Mouse (Mus musculus) liver, embryonic 14.5 days (tissue): ENCODE measurements around the gene Med15. TPM values are rescaled to one million over a fixed set of nuclear protein-coding genes. Genes with fewer than 3 reads are reported as not detected.

ENCODE experiments used
- ATAC-seq: fragments of 200-750 bp; cut with Nextera tagmentation; 2 replicates; pipeline ENCODE4 v1.8.0; 2017; ENCODE audit warnings: moderate number of reproducible peaks, mild to moderate bottlenecking, moderate library complexity; ENCODE audit not compliant: insufficient read depth
- DNase-seq, 3 experiments: peaks; one replicate each; pipeline ENCODE4 v3.0.0-alpha.2; 2012 to 2013; ENCODE audit warnings: low read depth in 3 of 3, low spot score in 3 of 3
- H3K27ac ChIP-seq: fragments of 300-500 bp; sonication (generic); 2 replicates; pipeline ENCODE4 v1.5.1; 2014; ENCODE audit warnings: moderate library complexity, mild to moderate bottlenecking, control low read depth, inconsistent platforms
- H3K27me3 ChIP-seq: fragments of 300-500 bp; sonication (generic); 2 replicates; pipeline ENCODE4 v1.6.1; 2014; ENCODE audit warnings: mild to moderate bottlenecking, low read length, moderate library complexity; ENCODE audit not compliant: control insufficient read depth, insufficient read depth
- H3K36me3 ChIP-seq: fragments of 300-500 bp; sonication (generic); replicated peaks from 2 replicates; pipeline ENCODE4 v1.6.1; 2014; ENCODE audit warnings: low read depth; ENCODE audit not compliant: control insufficient read depth, insufficient read depth
- H3K4me1 ChIP-seq, 2 experiments: fragments of 200-500 bp in 1 of 2; fragments of 300-500 bp in 1 of 2; sonication (generic) in 1 of 2; replicated peaks; 2 replicates each; pipeline ENCODE4 v1.6.1; 2012 to 2014; ENCODE audit warnings: antibody characterized with exemption in 1 of 2, inconsistent platforms in 1 of 2, low read length in 1 of 2; ENCODE audit not compliant: control insufficient read depth in 2 of 2, insufficient read depth in 2 of 2
- H3K4me2 ChIP-seq: fragments of 300-500 bp; sonication (generic); 2 replicates; pipeline ENCODE4 v1.6.1; 2014; ENCODE audit warnings: low read depth, mild to moderate bottlenecking, control low read depth, moderate library complexity
- H3K4me3 ChIP-seq, 2 experiments: fragments of 200-500 bp in 1 of 2; fragments of 300-500 bp in 1 of 2; sonication (generic) in 1 of 2; 2 replicates each; pipeline ENCODE4 v1.5.1; 2012 to 2014; ENCODE audit warnings: low read depth in 2 of 2, low read length in 2 of 2, mild to moderate bottlenecking in 2 of 2, control low read depth in 1 of 2, inconsistent platforms in 1 of 2, moderate library complexity in 1 of 2; ENCODE audit not compliant: insufficient read depth in 1 of 2
- H3K9ac ChIP-seq: fragments of 300-500 bp; sonication (generic); replicated peaks from 2 replicates; pipeline ENCODE4 v1.6.1; 2014; ENCODE audit warnings: mild to moderate bottlenecking, control low read depth, moderate library complexity
- H3K9me3 ChIP-seq: fragments of 300-500 bp; sonication (generic); 2 replicates; pipeline ENCODE4 v1.6.1; 2016; ENCODE audit warnings: low read length, mixed read lengths; ENCODE audit not compliant: control insufficient read depth
- CTCF ChIP-seq: IDR thresholded peaks from 2 replicates; pipeline ENCODE4 v1.5.1; 2016; ENCODE audit warnings: antibody characterized with exemption, low read depth, control low read depth
- EP300 ChIP-seq: IDR thresholded peaks from 2 replicates; pipeline ENCODE4 v1.6.1; 2016; ENCODE audit warnings: antibody characterized with exemption, low read depth
- WGBS: fragments of 180-500 bp; shearing (Covaris S2); extraction: QIAGEN DNeasy Blood & Tissue Kit; methylation state at CpG from one replicate; pipeline ENCODE4 v1.1.7; 2014; ENCODE audit not compliant: insufficient replicate concordance; 5-methylcytosine and 5-hydroxymethylcytosine counted together
- polyA plus RNA-seq, 2 experiments: library from polyadenylated mRNA; depleted of rRNA in 1 of 2; stranded (reverse) in 1 of 2; unstranded in 1 of 2; fragments of >200 nt; fragmentation: Nextera tagmentation in 1 of 2; extraction: Ambion mirVana in 1 of 2; gene quantifications; 2 replicates each; pipeline versions ENCODE4 v1.2.1 to v1.2.3; 2012 to 2014

Gene Med15
- 18.0 and 20.6 TPM in 2 replicates for polyA plus RNA-seq (2012; rRNA removed)
- polyA plus RNA-seq (2014; fragmentation: Nextera tagmentation; extraction: Ambion mirVana), result 11.4 and 14.8 TPM in 2 replicates

DNA sequence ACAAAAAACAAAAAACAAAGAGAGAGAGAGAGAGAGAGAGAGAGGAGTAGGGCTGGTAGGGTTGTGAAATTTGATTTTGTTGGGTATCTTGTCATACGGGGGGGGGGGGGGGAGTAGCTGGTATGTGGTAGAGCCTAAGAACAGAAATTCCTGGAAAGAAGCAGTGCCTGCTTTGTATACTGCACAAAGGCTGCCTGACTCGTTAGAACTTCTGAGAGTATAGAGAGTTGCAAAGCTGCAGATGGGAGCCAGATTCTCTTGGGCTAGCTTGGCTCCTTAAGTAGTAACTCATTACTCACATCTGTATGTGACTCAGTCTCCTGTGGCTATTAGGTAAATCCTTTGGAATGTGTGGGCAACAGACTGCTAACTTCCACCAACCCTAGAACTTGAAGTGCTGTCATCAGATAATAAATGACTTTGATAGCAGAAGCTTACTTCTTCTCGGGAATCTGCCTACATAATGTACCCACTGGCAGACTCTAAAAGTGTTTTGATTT is at the start of gene Med15:
TSS of gene Med15 (minus strand) at position 51 of the 500 bp plus-strand sequence.
- Histone ChIP-seq H3K4me1 (no peaks in the 10 kb centered on the region), H3K9ac (no peak within 1 kb of the TSS), H3K4me3 (no peak within 1 kb of the TSS), H3K4me2 (no peak within 1 kb of the TSS), H3K36me3 (no peaks in the 10 kb centered on the region), H3K27ac (no peak within 1 kb of the TSS), H3K9me3 (no peaks in the 10 kb centered on the region), H3K27me3 (peaks cover 8% of the 10 kb centered on the region)
- no peak for TF ChIP-seq CTCF
- TF ChIP-seq EP300, result no peak
- WGBS, result 29% methylated on average over 3 of the region's 3 CpGs
- DNase-seq (no peak), ATAC-seq (no peak)

DNA sequence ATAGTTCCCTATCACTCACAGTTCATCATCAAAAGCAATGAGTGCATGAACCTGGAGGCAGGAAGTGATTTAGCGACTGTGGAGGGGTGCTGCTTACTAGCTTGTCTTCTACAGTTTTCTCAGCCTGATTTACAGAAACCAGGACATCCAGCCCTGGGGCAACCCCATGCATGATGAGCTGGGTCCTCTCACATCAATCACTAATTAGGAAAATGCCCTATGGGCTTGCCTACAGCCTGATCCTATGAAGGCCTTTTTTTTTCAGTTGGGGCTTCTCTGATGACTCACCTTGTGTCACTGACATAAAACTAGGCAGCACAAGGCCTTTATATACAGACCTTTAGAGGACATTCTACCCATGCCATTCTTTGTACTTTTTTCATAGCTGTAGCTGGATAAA is 47.0 kb upstream of the Med15 start:
- ATAC-seq, result no peak
- Histone ChIP-seq H3K4me1 (no peaks in the 10 kb centered on the region), H3K4me3 (no peak overlapping the region)

GRCm38 (mm10) chr16:17778223-17778622 is 45.5 kb upstream of the Med15 start:
- H3K4me1 ChIP-seq, result no peaks in the 10 kb centered on the region
- no peak overlapping the region for H3K9ac ChIP-seq
- H3K9me3 ChIP-seq, result no peaks in the 10 kb centered on the region
- no peak overlapping the region for H3K4me3 ChIP-seq
- WGBS, result 63% methylated on average over 4 of the region's 4 CpGs
- TF ChIP-seq CTCF, result no peak
- no peak for TF ChIP-seq EP300
- H3K27me3 ChIP-seq, result no peaks in the 10 kb centered on the region
- ATAC-seq, result no peak
- no peak overlapping the region for H3K4me2 ChIP-seq
- no peaks in the 10 kb centered on the region; the same call in 1 of the 2 replicates for H3K36me3 ChIP-seq
- no peak for DNase-seq
- no peak overlapping the region for H3K27ac ChIP-seq

More for the DNA sequence above, 47.0 kb upstream of the Med15 start:
- DNase-seq, result no peak
- Histone ChIP-seq H3K9me3 (no peaks in the 10 kb centered on the region), H3K27ac (no peak overlapping the region), H3K27me3 (no peaks in the 10 kb centered on the region), H3K36me3 (no peaks in the 10 kb centered on the region; the same call in 1 of the 2 replicates), H3K4me2 (no peak overlapping the region), H3K9ac (no peak overlapping the region)
- 61% methylated on average over 1 of the region's 1 CpGs for WGBS
- no peak for TF ChIP-seq EP300

DNA sequence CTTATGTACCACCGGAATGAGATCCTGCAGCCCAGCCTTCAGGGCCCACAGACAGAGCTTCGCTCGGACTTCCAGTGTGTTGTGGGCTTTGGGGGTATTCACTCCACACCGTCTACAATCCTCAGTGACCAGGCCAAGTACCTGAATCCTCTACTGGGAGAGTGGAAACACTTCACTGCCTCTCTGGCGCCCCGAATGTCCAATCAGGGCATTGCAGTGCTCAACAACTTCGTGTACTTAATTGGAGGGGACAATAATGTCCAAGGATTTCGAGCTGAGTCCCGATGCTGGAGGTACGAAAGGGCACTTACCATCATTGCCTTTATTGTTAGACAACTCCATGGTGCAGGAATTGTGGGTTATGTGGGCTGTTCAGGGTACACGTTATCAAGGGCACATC is 44.1 kb upstream of the Med15 start:
- WGBS, result 52% methylated on average over 11 of the region's 11 CpGs
- Histone ChIP-seq H3K4me2 (no peak overlapping the region), H3K4me1 (no peaks in the 10 kb centered on the region)

GRCm38 (mm10) chr16:17771117-17771865 is 38.6 kb upstream of the Med15 start:
- Histone ChIP-seq H3K9ac (no peak overlapping the region), H3K4me2 (no peak overlapping the region), H3K4me3 (no peak overlapping the region), H3K9me3 (no peaks in the 10 kb centered on the region), H3K27ac (no peak overlapping the region), H3K4me1 (peaks cover 4 to 13% of the 10 kb centered on the region in 2 experiments), H3K27me3 (no peaks in the 10 kb centered on the region), H3K36me3 (0 out of 2 replicates have a peak, but pooled peaks cover 2% of the 10 kb centered on the region)
- no peak for ATAC-seq
- DNase-seq, result no peak
- no peak for TF ChIP-seq EP300
- peak; percentile 45 for TF ChIP-seq CTCF
- 67% methylated on average over 4 of the region's 4 CpGs for WGBS

More for the DNA sequence above, 44.1 kb upstream of the Med15 start:
- DNase-seq, result no peak
- Histone ChIP-seq H3K4me3 (no peak overlapping the region), H3K9me3 (no peaks in the 10 kb centered on the region), H3K9ac (no peak overlapping the region), H3K27ac (no peak overlapping the region), H3K27me3 (no peaks in the 10 kb centered on the region), H3K36me3 (no peaks in the 10 kb centered on the region; the same call in 1 of the 2 replicates)
- peak; percentile 80 for TF ChIP-seq CTCF
- no peak for TF ChIP-seq EP300
- ATAC-seq, result no peak
